Mouse (Mus musculus): Measurements from ENCODE around the gene Rin2. TPM values are rescaled to one million over a fixed set of nuclear protein-coding genes. Genes with fewer than 3 reads are reported as not detected.

The Rin2 gene
- polyA plus RNA-seq, 1 experiment: 17.8 TPM

DNA sequence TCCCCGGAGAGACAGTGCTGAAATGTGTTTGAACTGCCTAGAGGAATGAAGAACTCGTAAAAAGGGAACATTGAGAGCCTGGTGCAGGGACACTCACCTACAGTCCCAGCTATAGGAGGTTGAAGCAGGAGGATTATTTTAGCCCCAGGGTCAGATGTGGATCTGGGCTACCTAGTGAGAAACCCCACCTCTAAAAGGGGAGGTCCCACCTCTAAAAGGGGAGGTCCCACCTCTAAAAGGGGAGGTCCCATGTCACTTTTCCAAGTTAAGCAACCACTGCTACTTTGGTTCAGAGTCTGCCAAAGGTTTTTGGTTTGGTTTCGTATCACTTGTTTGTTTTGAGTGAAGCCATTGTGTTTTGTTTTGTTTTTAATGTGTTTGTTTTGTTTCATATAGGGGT is 190.3 kb downstream of the Rin2 start:
- WGBS: 71% methylated on average over 3 of the region's 3 CpGs
- TF ChIP-seq POLR2A (IDR thresholded peaks at IDR 0.05; ENCODE audit: borderline replicate concordance, control insufficient read depth, low read depth, low read length) (no peak), CTCF (IDR thresholded peaks at IDR 0.05; ENCODE audit: control insufficient read depth, insufficient read depth, low read length) (no peak)
- peaks cover 3% of the 10 kb centered on the region; the same call in 1 of the 2 replicates for H3K4me1 ChIP-seq (ENCODE audit: control insufficient read depth, insufficient read depth, low read length)
- no peak overlapping the region for H3K4me3 ChIP-seq (replicated peaks; ENCODE audit: control insufficient read depth, low read depth, low read length)
- H3K27ac ChIP-seq (ENCODE audit: control insufficient read depth, insufficient read depth, low read depth, low read length, poor library complexity): no peak overlapping the region

GRCm38 (mm10) chr2:145866238-145866637 is 191.2 kb downstream of the Rin2 start:
- WGBS: 87% methylated on average over 3 of the region's 3 CpGs
- no peak for TF ChIP-seq POLR2A (IDR thresholded peaks at IDR 0.05; ENCODE audit: borderline replicate concordance, control insufficient read depth, low read depth, low read length)
- no peak for TF ChIP-seq CTCF (IDR thresholded peaks at IDR 0.05; ENCODE audit: control insufficient read depth, insufficient read depth, low read length)
- Histone ChIP-seq H3K4me3 (replicated peaks; ENCODE audit: control insufficient read depth, low read depth, low read length) (no peak overlapping the region), H3K4me1 (ENCODE audit: control insufficient read depth, insufficient read depth, low read length) (peaks cover 3% of the 10 kb centered on the region; the same call in 1 of the 2 replicates), H3K27ac (ENCODE audit: control insufficient read depth, insufficient read depth, low read depth, low read length, poor library complexity) (no peak overlapping the region)

- no peak for TF ChIP-seq CTCF (IDR thresholded peaks at IDR 0.05; ENCODE audit: control insufficient read depth, insufficient read depth, low read length)
- TF ChIP-seq POLR2A (IDR thresholded peaks at IDR 0.05; ENCODE audit: borderline replicate concordance, control insufficient read depth, low read depth, low read length): no peak
- Histone ChIP-seq H3K4me3 (replicated peaks; ENCODE audit: control insufficient read depth, low read depth, low read length) (no peak overlapping the region), H3K27ac (ENCODE audit: control insufficient read depth, insufficient read depth, low read depth, low read length, poor library complexity) (no peak overlapping the region), H3K4me1 (ENCODE audit: control insufficient read depth, insufficient read depth, low read length) (peaks cover 3% of the 10 kb centered on the region; the same call in 1 of the 2 replicates)
- 77% methylated on average over 11 of the region's 11 CpGs for WGBS
These were observed 191.9 kb downstream of the Rin2 start for GRCm38 (mm10) chr2:145866695-145867449.

DNA sequence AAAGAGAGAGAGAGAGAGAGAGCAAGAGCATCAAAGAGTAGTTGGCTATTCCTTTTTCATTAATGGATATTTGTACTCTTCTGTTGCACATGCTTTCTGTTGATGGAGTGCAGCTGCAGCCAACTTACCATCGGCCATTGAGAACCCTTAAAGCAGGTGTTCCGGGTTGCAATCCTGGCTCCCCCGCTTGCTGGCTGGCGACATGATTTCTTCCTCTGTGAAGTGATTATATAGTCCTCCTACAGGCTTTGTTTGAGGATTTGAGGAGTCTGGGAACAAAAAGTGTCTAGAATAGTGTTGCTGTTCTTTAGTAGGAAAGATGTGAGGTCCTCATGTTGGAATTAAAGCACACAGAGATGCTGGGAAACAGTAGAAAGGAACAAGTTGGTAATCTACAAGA is 196.3 kb downstream of the Rin2 start:
- TF ChIP-seq POLR2A (IDR thresholded peaks at IDR 0.05; ENCODE audit: borderline replicate concordance, control insufficient read depth, low read depth, low read length) (no peak), CTCF (IDR thresholded peaks at IDR 0.05; ENCODE audit: control insufficient read depth, insufficient read depth, low read length) (no peak)
- WGBS: 84% methylated on average over 4 of the region's 4 CpGs
- no peak overlapping the region for H3K4me3 ChIP-seq (replicated peaks; ENCODE audit: control insufficient read depth, low read depth, low read length)
- no peaks in the 10 kb centered on the region; the same call in 1 of the 2 replicates for H3K4me1 ChIP-seq (ENCODE audit: control insufficient read depth, insufficient read depth, low read length)
- H3K27ac ChIP-seq (ENCODE audit: control insufficient read depth, insufficient read depth, low read depth, low read length, poor library complexity): no peak overlapping the region

- H3K4me1 ChIP-seq (ENCODE audit: control insufficient read depth, insufficient read depth, low read length): no peaks in the 10 kb centered on the region; the same call in 1 of the 2 replicates
- no peak for TF ChIP-seq POLR2A (IDR thresholded peaks at IDR 0.05; ENCODE audit: borderline replicate concordance, control insufficient read depth, low read depth, low read length)
- TF ChIP-seq CTCF (IDR thresholded peaks at IDR 0.05; ENCODE audit: control insufficient read depth, insufficient read depth, low read length): no peak
- no peak overlapping the region for H3K4me3 ChIP-seq (replicated peaks; ENCODE audit: control insufficient read depth, low read depth, low read length)
- no peak overlapping the region for H3K27ac ChIP-seq (ENCODE audit: control insufficient read depth, insufficient read depth, low read depth, low read length, poor library complexity)
- 81% methylated on average over 1 of the region's 1 CpGs for WGBS
These were observed 197.1 kb downstream of the Rin2 start for GRCm38 (mm10) chr2:145872099-145872498.

GRCm38 (mm10) chr2:145873953-145874352 is 198.9 kb downstream of the Rin2 start:
- WGBS: 86% methylated on average over 1 of the region's 1 CpGs
- Histone ChIP-seq H3K4me1 (ENCODE audit: control insufficient read depth, insufficient read depth, low read length) (no peaks in the 10 kb centered on the region), H3K4me3 (replicated peaks; ENCODE audit: control insufficient read depth, low read depth, low read length) (no peak overlapping the region), H3K27ac (ENCODE audit: control insufficient read depth, insufficient read depth, low read depth, low read length, poor library complexity) (no peak overlapping the region)
- TF ChIP-seq CTCF (IDR thresholded peaks at IDR 0.05; ENCODE audit: control insufficient read depth, insufficient read depth, low read length) (no peak), POLR2A (IDR thresholded peaks at IDR 0.05; ENCODE audit: borderline replicate concordance, control insufficient read depth, low read depth, low read length) (no peak)

- Histone ChIP-seq H3K27ac (ENCODE audit: control insufficient read depth, insufficient read depth, low read depth, low read length, poor library complexity) (no peak overlapping the region), H3K4me1 (ENCODE audit: control insufficient read depth, insufficient read depth, low read length) (no peaks in the 10 kb centered on the region), H3K4me3 (replicated peaks; ENCODE audit: control insufficient read depth, low read depth, low read length) (no peak overlapping the region)
- TF ChIP-seq POLR2A (IDR thresholded peaks at IDR 0.05; ENCODE audit: borderline replicate concordance, control insufficient read depth, low read depth, low read length) (no peak), CTCF (IDR thresholded peaks at IDR 0.05; ENCODE audit: control insufficient read depth, insufficient read depth, low read length) (no peak)
- 65% methylated on average over 3 of the region's 3 CpGs for WGBS
These were observed 200.0 kb downstream of the Rin2 start for GRCm38 (mm10) chr2:145874879-145875482.

GRCm38 (mm10) chr2:145877191-145877590 is 202.2 kb downstream of the Rin2 start:
- H3K27ac ChIP-seq (ENCODE audit: control insufficient read depth, insufficient read depth, low read depth, low read length, poor library complexity): no peak overlapping the region
- no peak overlapping the region for H3K4me3 ChIP-seq (replicated peaks; ENCODE audit: control insufficient read depth, low read depth, low read length)
- TF ChIP-seq CTCF (IDR thresholded peaks at IDR 0.05; ENCODE audit: control insufficient read depth, insufficient read depth, low read length) (no peak), POLR2A (IDR thresholded peaks at IDR 0.05; ENCODE audit: borderline replicate concordance, control insufficient read depth, low read depth, low read length) (no peak)
- 79% methylated on average over 3 of the region's 3 CpGs for WGBS
- H3K4me1 ChIP-seq (ENCODE audit: control insufficient read depth, insufficient read depth, low read length): no peaks in the 10 kb centered on the region
